Mouse (Mus musculus) thymus, postnatal 10 days (tissue): ENCODE measurements around the gene Trim7.
"Not testable (repeated sequence)": the region's sequence is repeated elsewhere in the genome, so short reads cannot be mapped to it uniquely, and the experiment has no call there.

Source experiments
- DNase-seq, 2 experiments: peaks; one replicate each; pipeline ENCODE4 v3.0.0; 2021; ENCODE audit warnings: low spot score in 2 of 2

Gene Trim7

GRCm38 (mm10) chr11:48801831-48802772 is 23.8 kb upstream of the Trim7 start:
- no peak for DNase-seq

- no peak for DNase-seq
Measured at GRCm38 (mm10) chr11:48803988-48804387, 22.0 kb upstream of the Trim7 start.

GRCm38 (mm10) chr11:48804922-48805321 is 21.0 kb upstream of the Trim7 start:
- DNase-seq = no peak

GRCm38 (mm10) chr11:48806856-48807562 is 18.9 kb upstream of the Trim7 start:
- no peak for DNase-seq

- DNase-seq = no peak
Measured at GRCm38 (mm10) chr11:48807563-48808303, 18.2 kb upstream of the Trim7 start.

GRCm38 (mm10) chr11:48808304-48808646 is 17.7 kb upstream of the Trim7 start:
- no peak for DNase-seq

- DNase-seq = no peak
Measured at GRCm38 (mm10) chr11:48808737-48809433, 17.1 kb upstream of the Trim7 start.

- no peak for DNase-seq
Measured at GRCm38 (mm10) chr11:48809434-48809830, 16.5 kb upstream of the Trim7 start.

- no peak for DNase-seq
Measured at GRCm38 (mm10) chr11:48810142-48810541, 15.8 kb upstream of the Trim7 start.

GRCm38 (mm10) chr11:48813782-48814181 is 12.2 kb upstream of the Trim7 start:
- DNase-seq = no peak

- DNase-seq = peak in 1 of 2 experiments; percentile 18
Measured at GRCm38 (mm10) chr11:48815851-48816250, 10.1 kb upstream of the Trim7 start.

GRCm38 (mm10) chr11:48816281-48816781 is 9.6 kb upstream of the Trim7 start:
- peak in 1 of 2 experiments; percentile 67 for DNase-seq

GRCm38 (mm10) chr11:48816800-48817665 is 8.9 kb upstream of the Trim7 start, which contains the start of gene Trim41:
Gene Trim41, minus strand, starts transcription at chr11:48817353.
- peak; percentile 100 for DNase-seq

- DNase-seq = no peak
Measured at GRCm38 (mm10) chr11:48817794-48818193, 8.1 kb upstream of the Trim7 start.

GRCm38 (mm10) chr11:48818346-48818745 is 7.6 kb upstream of the Trim7 start:
- DNase-seq = peak; percentile 69 to 86

GRCm38 (mm10) chr11:48819614-48820307 is 6.2 kb upstream of the Trim7 start:
- no peak for DNase-seq

GRCm38 (mm10) chr11:48820308-48820674 is 5.6 kb upstream of the Trim7 start:
- DNase-seq = no peak

GRCm38 (mm10) chr11:48821299-48821698 is 4.6 kb upstream of the Trim7 start:
- DNase-seq = not testable (repeated sequence)

GRCm38 (mm10) chr11:48822768-48823512 is 3.0 kb upstream of the Trim7 start:
- no peak for DNase-seq
